Mouse (Mus musculus) intestine, embryonic 14.5 days (tissue): ENCODE data around the gene Gm3404. TPM values are rescaled to one million over a fixed set of nuclear protein-coding genes. Genes with fewer than 3 reads are reported as not detected.
"Not testable (repeated sequence)": the region's sequence is repeated elsewhere in the genome, so short reads cannot be mapped to it uniquely, and the experiment has no call there.

Source experiments
- ATAC-seq: fragments of 200-750 bp; cut with Nextera tagmentation; replicated peaks from 2 replicates; pipeline ENCODE4 v1.8.0; 2017; ENCODE audit warnings: low read depth, moderate number of reproducible peaks, moderate TSS enrichment, moderate library complexity; ENCODE audit not compliant: low FRiP score, low TSS enrichment
- DNase-seq: peaks from one replicate; pipeline ENCODE4 v3.0.0-alpha.2; 2018; ENCODE audit warnings: low spot score
- H3K27ac ChIP-seq: fragments of 300-500 bp; sonication (generic); 2 replicates; pipeline ENCODE4 v1.5.1; 2014; ENCODE audit warnings: low read depth, mild to moderate bottlenecking, control low read depth
- H3K27me3 ChIP-seq: fragments of 300-500 bp; sonication (generic); replicated peaks from 2 replicates; pipeline ENCODE4 v1.6.1; 2014; ENCODE audit warnings: low read length, control low read depth; ENCODE audit not compliant: control insufficient read depth, insufficient read depth
- H3K36me3 ChIP-seq: fragments of 300-500 bp; sonication (generic); 2 replicates; pipeline ENCODE4 v1.6.1; 2014; ENCODE audit warnings: low read length, control low read depth; ENCODE audit not compliant: control insufficient read depth, insufficient read depth
- H3K4me1 ChIP-seq: fragments of 300-500 bp; sonication (generic); replicated peaks from 2 replicates; pipeline ENCODE4 v1.6.1; 2014; ENCODE audit warnings: low read length, control low read depth, mixed read lengths; ENCODE audit not compliant: control insufficient read depth, insufficient read depth
- H3K4me2 ChIP-seq: fragments of 300-500 bp; sonication (generic); 2 replicates; pipeline ENCODE4 v1.6.1; 2014; ENCODE audit warnings: low read length
- H3K4me3 ChIP-seq: fragments of 300-500 bp; sonication (generic); 2 replicates; pipeline ENCODE4 v1.5.1; 2014; ENCODE audit warnings: low read depth, low read length, control low read depth, mixed read lengths
- H3K9ac ChIP-seq: fragments of 300-500 bp; sonication (generic); 2 replicates; pipeline ENCODE4 v1.6.1; 2014; ENCODE audit warnings: mild to moderate bottlenecking, low read length
- H3K9me3 ChIP-seq: fragments of 300-500 bp; sonication (generic); 2 replicates; pipeline ENCODE4 v1.6.1; 2016; ENCODE audit warnings: low read length, control low read depth; ENCODE audit not compliant: control insufficient read depth
- WGBS: fragments of 180-500 bp; shearing (Covaris S2); extraction: QIAGEN DNeasy Blood & Tissue Kit; methylation state at CpG from one replicate; pipeline ENCODE4 v1.1.7; 2014; 5-methylcytosine and 5-hydroxymethylcytosine counted together
- polyA plus RNA-seq: library from polyadenylated mRNA; unstranded; fragments of >200 nt; fragmentation: Nextera tagmentation; extraction: Ambion mirVana; gene quantifications from 2 replicates; pipeline ENCODE4 v1.2.1, GENCODE M21; 2014

Gene Gm3404
- polyA plus RNA-seq, 1 experiment from 2014 or later, result not detected

DNA sequence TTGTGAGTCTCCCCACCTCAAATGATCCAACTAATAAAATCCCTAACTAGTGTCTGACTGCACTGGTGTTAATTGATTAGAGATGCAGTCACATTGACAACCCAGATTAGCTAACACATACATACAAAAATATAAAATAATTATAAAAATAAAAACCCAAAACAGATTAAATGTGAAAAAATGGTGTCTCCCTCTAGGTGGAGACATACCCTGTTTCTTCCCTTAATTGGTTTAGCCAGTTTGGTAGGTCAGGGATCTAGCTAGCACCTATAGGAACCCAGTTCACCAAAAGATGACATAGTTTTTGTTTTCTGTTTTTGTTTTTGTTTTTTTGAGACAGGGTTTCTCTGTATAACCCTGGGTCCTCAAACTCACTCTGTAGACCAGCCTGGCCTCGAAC is 38.7 kb downstream of the Gm3404 start:
- 86% methylated on average over 1 of the region's 1 CpGs for WGBS
- no peaks in the 10 kb centered on the region for H3K9me3 ChIP-seq
- H3K27me3 ChIP-seq, result no peaks in the 10 kb centered on the region
- H3K9ac ChIP-seq, result no peak overlapping the region
- no peak overlapping the region for H3K4me2 ChIP-seq
- DNase-seq (no peak), ATAC-seq (no peak)
- no peak overlapping the region for H3K27ac ChIP-seq
- H3K4me3 ChIP-seq, result no peak overlapping the region
- H3K36me3 ChIP-seq, result no peaks in the 10 kb centered on the region
- H3K4me1 ChIP-seq, result no peaks in the 10 kb centered on the region

DNA sequence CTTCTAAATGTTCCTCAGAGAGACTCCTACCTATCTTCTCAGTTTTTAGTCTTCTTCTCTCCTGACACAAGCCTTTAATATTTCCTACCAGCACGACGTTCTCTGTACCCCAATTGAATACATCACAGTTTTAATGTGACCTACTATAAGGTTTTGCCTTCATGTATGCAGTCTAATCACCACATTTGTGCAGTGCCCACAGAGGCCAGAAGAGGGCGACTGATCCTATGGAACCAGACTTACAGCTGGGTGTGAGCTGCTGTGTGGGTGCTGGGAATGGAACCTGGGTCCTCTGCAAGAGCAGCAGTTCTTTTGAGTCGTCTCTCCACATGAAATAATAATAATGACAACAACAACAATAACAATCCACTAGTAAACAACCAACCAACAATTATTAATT is 41.5 kb downstream of the Gm3404 start:
- H3K27me3 ChIP-seq, result no peaks in the 10 kb centered on the region
- no peak overlapping the region for H3K9ac ChIP-seq
- no peaks in the 10 kb centered on the region for H3K36me3 ChIP-seq
- H3K4me2 ChIP-seq, result no peak overlapping the region
- H3K4me1 ChIP-seq, result no peaks in the 10 kb centered on the region
- ATAC-seq (no peak; the same call in 1 of the 2 replicates), DNase-seq (peak; percentile 81)
- no peak overlapping the region for H3K4me3 ChIP-seq
- no peaks in the 10 kb centered on the region for H3K9me3 ChIP-seq
- 68% methylated on average over 4 of the region's 4 CpGs for WGBS
- H3K27ac ChIP-seq, result no peak overlapping the region

DNA sequence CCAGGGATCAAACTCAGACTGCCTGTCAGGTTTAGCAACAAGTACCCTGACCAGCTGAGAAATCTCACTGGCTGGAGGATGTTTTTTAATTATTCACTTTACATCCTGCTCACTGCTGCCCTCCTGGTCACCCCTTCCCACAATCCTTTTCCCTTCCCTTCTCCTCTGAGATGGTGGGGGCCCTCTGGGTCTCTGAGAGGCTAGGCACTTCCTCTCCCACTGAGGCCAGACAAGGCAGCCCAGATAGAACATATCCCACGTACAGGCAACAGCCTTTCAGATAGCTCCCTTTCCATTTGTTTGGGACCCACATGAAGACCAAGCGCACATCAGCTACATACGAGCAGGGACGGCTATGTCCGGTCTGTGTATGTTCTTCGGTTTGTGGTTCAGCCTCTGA is 44.6 kb downstream of the Gm3404 start:
- not testable (repeated sequence) for H3K36me3 ChIP-seq, DNase-seq, H3K9ac ChIP-seq, H3K9me3 ChIP-seq, ATAC-seq, H3K4me1 ChIP-seq, H3K4me2 ChIP-seq, H3K27ac ChIP-seq, H3K27me3 ChIP-seq, H3K4me3 ChIP-seq
- WGBS, result 78% methylated on average over 6 of the region's 6 CpGs

DNA sequence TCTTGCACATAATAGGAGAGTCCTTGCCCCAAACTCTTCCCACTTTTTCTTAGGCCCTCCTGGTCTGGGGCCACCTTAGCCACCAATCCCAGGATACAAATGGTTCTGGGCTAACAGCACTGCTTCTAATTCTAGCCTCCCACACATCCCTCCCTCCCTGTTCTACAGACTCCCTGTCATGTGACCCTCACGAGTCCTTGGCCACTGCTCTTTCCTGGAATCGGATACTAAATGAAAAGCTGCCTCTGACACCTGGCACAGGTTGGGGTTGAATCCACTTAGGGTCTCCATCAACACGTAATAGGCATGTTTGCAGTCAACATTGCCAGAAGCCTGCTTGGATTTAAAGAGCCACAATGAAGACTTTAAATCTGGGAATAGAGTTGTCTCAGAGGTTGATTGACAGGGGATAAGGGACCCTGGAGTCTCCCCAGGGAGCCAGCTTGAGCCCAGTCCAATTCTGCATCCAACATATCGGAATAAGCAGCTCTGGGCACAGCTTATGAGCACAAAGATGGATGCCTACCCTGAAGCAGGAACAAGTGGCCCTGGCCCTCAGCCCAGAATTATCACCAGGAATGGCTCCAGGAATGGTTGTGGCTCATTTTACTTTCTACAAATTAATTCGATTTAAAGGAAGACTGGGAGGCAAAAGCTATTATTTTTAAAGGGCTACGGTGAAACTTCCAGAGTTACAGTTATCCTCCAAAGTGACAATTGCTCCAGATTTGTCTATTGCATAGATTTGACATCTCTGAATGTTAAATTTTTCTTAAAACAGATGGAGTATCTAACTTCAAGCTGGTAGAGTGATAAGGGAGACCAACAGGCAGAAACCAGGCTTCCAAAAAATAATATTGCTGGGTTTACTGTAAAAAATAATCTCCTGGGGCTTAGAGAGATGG is 46.5 kb downstream of the Gm3404 start:
- not testable (repeated sequence) for H3K27me3 ChIP-seq, H3K36me3 ChIP-seq, DNase-seq, H3K4me2 ChIP-seq, H3K27ac ChIP-seq, ATAC-seq, H3K4me3 ChIP-seq, H3K9me3 ChIP-seq, H3K9ac ChIP-seq, H3K4me1 ChIP-seq
- WGBS, result 68% methylated on average over 6 of the region's 6 CpGs

GRCm38 (mm10) chr5:146572735-146573042 is 47.1 kb downstream of the Gm3404 start:
- not testable (repeated sequence) for ATAC-seq, H3K27me3 ChIP-seq, H3K9me3 ChIP-seq, H3K9ac ChIP-seq, H3K4me1 ChIP-seq, H3K4me2 ChIP-seq, DNase-seq, H3K27ac ChIP-seq, H3K4me3 ChIP-seq, H3K36me3 ChIP-seq
- 84% methylated on average over 4 of the region's 4 CpGs for WGBS

DNA sequence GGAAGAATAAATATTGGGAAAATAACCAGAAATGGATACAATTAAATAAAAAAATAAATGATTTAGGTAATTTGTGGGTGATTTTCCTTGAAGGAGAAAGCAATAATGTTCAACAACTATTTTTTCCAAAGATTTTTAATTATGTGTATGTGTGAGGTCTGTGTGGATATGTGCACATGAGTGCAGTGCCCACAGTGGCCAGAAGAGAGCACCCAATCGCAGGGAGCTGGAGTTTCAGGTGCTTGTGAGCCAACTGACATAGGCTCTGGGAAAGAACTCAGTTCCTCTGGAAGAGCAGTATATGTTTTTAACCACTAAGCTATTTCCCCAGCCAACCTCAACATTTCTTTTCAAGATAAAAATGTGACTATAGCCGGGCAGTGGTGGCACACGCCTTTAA is 51.1 kb downstream of the Gm3404 start:
- H3K9me3 ChIP-seq, result no peaks in the 10 kb centered on the region
- 84% methylated on average over 3 of the region's 3 CpGs for WGBS

More for the DNA sequence above, 51.1 kb downstream of the Gm3404 start:
- Histone ChIP-seq H3K27ac (no peak overlapping the region), H3K9ac (no peak overlapping the region), H3K27me3 (no peaks in the 10 kb centered on the region), H3K4me1 (no peaks in the 10 kb centered on the region), H3K4me2 (no peak overlapping the region), H3K4me3 (no peak overlapping the region), H3K36me3 (no peaks in the 10 kb centered on the region)
- no peak for DNase-seq
- ATAC-seq, result no peak

Other genes with a start within 250 kb of the Gm3404 start
- gene Wasf3, start 140.8 kb upstream of the Gm3404 start, polyA plus RNA-seq, result 1.5 TPM in 2 replicates
- gene Gm6408, start 43.8 kb upstream of the Gm3404 start, polyA plus RNA-seq, result not detected in 2 replicates
- not detected in 2 replicates for gene Gm6370, start 34.4 kb upstream of the Gm3404 start, polyA plus RNA-seq
- not detected in 2 replicates for gene 4930449I24Rik, start 23.4 kb upstream of the Gm3404 start, polyA plus RNA-seq
- gene Gm3402, start 11.7 kb upstream of the Gm3404 start, polyA plus RNA-seq, result not detected in 2 replicates
- not detected in 2 replicates for gene Gm3409, start 11.8 kb downstream of the Gm3404 start, polyA plus RNA-seq
- gene Gm3415, start 30.3 kb downstream of the Gm3404 start, polyA plus RNA-seq, result not detected in 2 replicates
- gene Gpr12, start 59.4 kb downstream of the Gm3404 start, polyA plus RNA-seq, result 0.62 TPM in 1 of 2 replicates, not detected in the other